Mouse (Mus musculus): ENCODE measurements at regions not wholly inside any gene's neighbourhood (a gene's known extent, or its start where the extent isn't known, plus 50 kb on each side); places are given as distances from the start of the nearest gene placed in this dataset.

DNA sequence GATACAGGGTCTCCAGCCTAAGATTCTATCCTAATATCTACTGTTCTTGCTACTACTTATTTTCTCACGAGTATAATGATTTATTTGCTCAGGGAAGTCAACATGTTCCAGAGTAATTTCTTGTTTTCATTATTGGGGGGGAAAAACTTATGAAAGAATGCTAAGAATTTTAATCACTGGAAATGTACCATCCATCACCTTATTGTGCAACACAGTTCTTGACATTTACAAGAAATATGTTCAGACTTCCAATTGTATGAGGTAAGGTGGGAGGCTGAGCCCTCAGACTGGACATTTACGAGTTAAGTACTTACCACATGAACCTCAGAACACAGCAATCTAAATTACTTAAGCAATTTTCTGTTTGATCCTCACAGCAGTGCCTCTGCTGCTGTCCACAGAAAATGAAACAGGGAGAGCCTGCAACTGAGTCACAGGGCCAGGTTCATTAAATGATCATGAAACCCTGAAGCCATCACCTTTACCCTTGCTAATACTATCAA lies 118.1 kb upstream of the Tmtc1 start:
- no peak for TF ChIP-seq POLR2A (IDR thresholded peaks at IDR 0.05; ENCODE audit: low read depth, low read length)
- no peak for TF ChIP-seq CTCF (IDR thresholded peaks at IDR 0.05; ENCODE audit: extremely low read depth, insufficient read length, insufficient replicate concordance, low read depth, low read length)

All from small intestine, adult 2 months (tissue).